Mouse (Mus musculus) brain, embryonic 14.5 days (tissue): ENCODE data around the gene Perp. TPM values are rescaled to one million over a fixed set of nuclear protein-coding genes. Genes with fewer than 3 reads are reported as not detected.

Experiments
- DNase-seq: peaks from one replicate; pipeline ENCODE4 v3.0.0-alpha.2; 2011; ENCODE audit warnings: low read depth
- CTCF ChIP-seq: fragments of 200-500 bp; IDR thresholded peaks from 2 replicates; pipeline ENCODE4 v1.5.1; 2012; ENCODE audit warnings: inconsistent platforms, mild to moderate bottlenecking, moderate library complexity, borderline replicate concordance; ENCODE audit not compliant: insufficient read depth, insufficient read length; ENCODE audit errors: extremely low read depth
- POLR2A ChIP-seq: fragments of 200-500 bp; IDR thresholded peaks from 2 replicates; pipeline ENCODE4 v1.6.1; 2012; ENCODE audit warnings: mild to moderate bottlenecking, inconsistent platforms, borderline replicate concordance; ENCODE audit not compliant: poor library complexity, insufficient read depth, insufficient read length, severe bottlenecking; ENCODE audit errors: extremely low read depth
- polyA plus RNA-seq: library from polyadenylated mRNA; depleted of rRNA; stranded (reverse); fragments of >200 nt; gene quantifications from 2 replicates; pipeline ENCODE4 v1.2.3, GENCODE M21; 2012

The Perp gene
- polyA plus RNA-seq, 1 experiment = 12.8 TPM

DNA sequence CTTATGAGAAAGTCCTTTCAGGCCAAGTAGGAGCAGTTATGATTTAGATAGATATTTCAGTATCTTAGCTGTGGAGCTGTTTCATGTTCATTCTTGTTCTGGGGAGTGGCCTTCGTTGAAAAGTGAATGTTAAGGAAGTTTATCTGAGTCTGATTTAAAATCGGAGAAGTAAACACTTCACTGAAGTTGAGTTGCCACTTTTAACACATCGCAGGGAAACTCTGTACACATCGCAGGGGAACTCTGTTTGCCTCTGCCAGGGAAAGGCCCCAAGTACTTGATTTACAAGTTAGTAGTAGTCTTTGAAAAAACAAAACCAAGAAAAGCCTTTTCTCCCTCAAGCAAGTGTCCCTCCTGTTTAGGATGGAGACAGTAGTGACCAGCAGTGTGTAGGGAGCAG, 891 bp downstream of the Perp start:
- no peak for TF ChIP-seq POLR2A
- TF ChIP-seq CTCF = no peak
- DNase-seq = no peak

DNA sequence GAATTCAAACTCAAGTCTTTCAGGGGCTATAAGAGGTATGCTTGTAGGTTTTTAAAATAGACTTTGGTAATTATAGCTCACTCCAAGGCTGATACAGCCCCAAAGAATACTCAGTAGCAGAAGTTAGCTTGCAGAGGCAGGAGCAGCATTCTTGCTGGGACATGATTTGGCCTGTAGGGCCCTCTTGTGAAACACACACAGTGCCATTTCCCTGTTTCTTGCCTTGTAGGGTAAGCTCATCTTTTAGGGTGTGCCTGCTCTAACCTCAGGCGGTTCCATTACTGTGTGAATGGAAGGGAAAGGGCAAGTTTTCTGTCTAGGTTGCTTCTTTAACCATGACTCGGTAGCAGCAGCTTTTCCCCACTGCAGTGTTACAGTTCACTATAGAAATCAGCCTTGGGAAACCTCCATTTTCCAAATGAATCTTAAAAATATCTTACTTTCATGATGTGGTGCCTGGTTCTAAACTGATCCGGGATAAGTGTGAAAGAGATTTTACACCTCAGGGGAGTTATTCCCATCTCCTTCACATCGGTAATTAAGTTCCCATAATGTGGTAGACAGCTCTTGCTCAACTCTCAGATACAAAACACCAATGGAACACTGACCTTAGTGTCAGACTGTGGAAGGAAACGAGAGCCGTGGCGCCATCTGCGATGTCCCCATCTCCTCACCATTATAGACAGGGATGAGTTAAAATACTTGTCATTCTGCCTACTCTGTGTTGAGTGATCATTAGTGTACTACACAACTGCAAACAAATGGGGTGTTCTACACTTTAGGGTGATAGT, 1.8 kb downstream of the Perp start:
- TF ChIP-seq POLR2A (no peak), CTCF (no peak)
- no peak for DNase-seq

DNA sequence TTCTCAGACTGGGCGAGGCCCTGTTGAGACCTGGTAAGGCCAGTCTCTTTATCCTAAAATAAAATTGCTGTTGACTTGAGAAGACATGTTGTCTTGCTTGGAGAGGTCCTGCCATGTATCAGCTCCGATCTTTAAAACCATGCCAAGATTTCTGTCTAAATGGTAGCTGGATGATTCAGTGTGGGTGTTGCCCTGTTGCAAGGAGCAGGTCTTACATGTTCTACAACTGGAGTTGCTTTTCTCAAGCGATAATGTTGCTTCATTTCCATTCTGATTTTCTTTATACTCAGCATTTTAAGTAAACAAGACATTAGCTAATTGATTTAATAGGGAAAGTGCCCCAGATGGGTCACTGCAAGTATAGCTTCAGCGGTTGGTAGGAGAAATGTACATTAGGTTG, 5.4 kb downstream of the Perp start:
- no peak for DNase-seq
- TF ChIP-seq CTCF = no peak
- no peak for TF ChIP-seq POLR2A

DNA sequence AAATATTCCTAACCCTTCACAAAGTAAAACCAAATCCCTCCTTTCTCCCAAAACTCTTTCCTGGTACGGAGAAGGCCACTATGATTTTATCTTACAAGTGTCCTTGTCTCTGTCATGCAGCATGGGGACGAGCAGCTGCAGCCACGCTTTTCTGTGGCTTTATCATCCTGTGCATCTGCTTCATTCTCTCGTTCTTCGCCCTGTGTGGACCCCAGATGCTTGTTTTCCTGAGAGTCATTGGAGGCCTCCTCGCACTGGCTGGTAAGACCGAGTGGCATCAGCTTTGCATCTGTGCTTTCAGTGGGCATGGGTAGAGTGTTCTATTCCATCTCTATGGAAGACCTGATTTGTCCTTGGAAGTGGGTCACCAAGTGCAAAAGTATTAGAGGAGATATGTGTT, 8.6 kb downstream of the Perp start:
- no peak for DNase-seq
- TF ChIP-seq POLR2A (no peak), CTCF (no peak)

DNA sequence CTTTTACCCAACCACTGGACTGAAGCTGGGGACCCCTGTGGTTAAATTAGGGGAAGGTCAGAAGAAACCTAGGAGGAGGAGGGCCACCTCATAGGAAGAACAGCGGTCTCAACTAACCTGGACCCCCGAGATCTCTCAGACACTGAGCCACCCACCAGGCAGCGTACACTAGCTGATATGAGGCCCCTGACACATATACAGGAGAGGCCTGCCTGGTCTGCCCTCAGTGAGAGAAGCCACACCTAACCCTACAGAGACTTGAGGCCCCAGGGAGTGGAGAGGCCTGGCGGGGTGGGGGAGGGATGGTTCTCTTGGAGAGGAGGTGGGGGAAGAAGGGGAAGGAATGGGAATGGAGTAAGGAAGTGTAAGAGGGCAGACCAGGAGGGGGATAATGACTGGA, 12.4 kb downstream of the Perp start:
- TF ChIP-seq POLR2A (no peak), CTCF (no peak)
- no peak for DNase-seq

DNA sequence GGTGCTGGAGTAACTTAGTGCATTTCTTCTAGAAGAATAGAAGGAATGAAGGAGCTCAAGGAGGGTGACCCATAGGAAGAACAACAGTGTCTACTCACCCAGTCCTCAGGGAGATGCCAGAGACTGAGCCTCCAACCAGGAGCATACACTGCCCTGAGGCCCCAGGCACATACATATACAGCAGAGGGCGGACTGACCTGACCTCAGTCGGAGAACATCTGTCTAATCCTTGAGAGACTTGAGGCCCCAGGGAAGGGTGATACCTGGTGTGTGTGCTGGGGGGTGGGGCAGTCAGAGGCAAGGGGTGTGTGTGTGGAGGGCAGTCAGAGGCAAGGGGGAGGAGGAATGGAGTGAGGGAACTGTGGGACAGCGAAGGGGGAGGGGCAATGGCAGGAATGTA, 14.8 kb downstream of the Perp start:
- TF ChIP-seq POLR2A (no peak), CTCF (no peak)
- DNase-seq = no peak

DNA sequence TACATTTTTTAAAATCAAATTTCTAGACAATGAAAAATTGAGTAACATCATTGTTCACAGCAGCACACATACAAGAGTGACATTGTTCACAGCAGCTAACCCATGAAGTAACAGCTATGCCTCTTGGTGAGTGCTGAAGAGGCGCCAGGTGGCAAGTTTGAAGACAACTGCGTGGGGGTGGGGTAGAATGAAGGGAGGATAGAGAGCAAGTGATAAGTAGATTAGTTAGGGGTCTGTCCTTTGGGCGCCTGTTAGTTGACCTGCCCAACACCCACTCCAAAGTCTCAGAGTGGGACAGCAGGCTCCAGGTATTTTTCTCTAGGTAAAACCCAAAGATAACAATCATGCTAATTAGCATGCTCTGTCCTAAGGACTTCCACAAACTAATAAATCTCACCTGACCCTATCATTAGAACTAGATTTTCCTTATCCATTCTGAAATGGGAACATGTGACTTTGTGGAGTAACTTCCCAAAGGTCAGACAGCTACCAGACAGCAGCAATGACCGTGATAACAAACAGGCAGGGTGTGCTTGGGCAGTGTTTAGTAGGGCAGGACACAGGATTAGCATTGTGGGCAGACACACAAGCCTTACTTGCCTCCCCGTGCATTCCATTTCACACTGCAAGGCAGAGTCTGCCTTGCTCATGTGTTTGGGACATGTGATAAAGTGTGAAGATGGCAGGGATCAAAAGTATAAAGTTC, 15.5 kb downstream of the Perp start:
- TF ChIP-seq POLR2A = no peak
- no peak for TF ChIP-seq CTCF
- DNase-seq = no peak

DNA sequence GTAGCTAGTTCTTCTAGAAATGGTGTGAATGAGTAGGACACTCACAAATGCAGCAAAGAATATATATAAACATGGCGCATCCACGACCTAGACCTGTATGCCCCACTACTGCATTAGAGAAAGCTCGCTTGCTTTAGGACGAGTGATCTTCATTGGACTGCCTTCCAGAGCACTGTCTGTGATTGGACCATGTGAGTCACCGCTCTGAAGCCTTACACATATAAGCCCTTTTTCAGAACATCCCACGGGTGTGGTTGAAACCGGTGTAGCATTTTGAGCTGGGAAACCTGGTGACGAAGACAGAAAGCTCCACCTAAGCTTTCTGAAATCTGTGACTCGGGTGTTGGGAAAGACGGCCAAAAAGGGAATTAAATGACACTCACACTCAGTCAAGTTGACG, 16.0 kb downstream of the Perp start:
- DNase-seq = no peak
- TF ChIP-seq CTCF (no peak), POLR2A (no peak)

DNA sequence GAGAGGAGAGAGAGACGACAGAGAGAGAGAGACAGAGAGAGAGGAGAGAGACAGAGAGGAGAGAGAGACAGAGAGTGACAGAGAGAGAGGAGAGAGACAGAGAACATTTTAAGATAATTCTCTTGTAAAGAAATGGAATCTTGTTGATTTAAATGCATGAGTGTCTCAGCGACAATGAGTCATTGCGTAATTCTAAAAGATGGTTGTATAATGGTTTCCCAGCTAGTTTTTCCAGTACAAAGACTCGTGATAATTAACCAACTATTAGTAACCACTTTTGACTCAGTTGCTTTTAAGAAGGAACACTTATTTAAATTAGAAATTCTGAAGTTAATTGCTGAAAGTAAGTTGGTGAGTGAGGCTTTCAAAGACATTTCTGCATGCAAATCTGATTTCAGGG, 16.6 kb downstream of the Perp start:
- TF ChIP-seq CTCF (no peak), POLR2A (no peak)
- no peak for DNase-seq

DNA sequence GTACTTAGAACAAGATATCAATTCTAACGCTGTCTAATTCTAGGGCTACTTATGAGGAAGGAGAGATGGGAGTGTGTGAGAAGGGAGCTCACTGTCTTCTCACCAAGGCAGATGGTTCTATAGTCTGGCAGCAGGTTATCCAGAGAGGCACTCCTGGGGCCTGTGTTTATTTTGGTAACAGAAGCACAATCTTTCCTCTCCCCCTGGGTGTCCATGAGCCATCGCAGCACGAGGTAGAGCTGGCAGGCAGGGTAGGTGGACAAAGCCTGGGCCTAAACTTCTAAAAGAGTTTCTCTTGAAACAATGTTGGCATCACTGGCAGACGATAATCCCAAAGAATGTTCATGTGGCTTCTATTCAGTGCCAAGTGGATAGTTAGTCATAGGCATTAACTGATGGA, 18.5 kb downstream of the Perp start:
- TF ChIP-seq CTCF (no peak), POLR2A (no peak)
- DNase-seq = no peak

DNA sequence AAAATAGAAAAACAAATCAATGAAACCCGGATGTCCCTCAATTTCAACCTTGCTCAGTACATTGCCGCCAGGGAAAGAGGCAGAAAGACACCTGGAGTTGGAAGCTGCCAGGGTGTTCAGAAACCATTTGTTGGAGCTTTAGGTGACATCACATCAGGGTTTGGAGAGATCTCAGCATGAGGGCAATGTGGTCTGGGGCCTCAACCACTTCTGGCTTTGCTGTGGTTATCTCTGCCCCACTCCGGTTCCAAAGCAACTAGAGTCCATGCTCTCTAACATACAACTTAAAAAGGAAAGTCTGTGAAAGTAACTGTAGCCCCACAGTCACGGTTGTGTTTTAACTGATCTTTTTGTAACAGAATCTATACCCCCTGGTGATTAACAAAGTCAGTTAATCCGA, 19.9 kb downstream of the Perp start:
- TF ChIP-seq CTCF (no peak), POLR2A (no peak)
- DNase-seq = no peak

DNA sequence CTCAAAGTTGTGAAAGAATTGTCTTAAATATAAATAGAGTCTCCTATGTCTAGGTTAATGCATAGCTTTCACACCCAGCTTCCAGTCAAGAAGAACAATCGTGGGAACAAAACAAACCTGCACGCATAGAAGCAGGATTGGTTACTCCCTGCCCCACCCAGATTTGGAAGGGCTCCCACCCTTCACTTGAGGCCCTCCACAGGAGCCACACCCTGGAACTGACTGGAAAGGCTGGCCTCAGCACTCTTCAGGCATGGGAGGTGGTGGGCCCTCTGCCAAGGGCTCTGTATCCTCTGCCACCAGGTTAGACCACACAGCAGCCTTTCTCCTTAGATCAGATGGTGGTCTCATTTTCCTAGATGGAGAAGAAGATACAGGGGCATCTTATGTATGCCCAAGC, 26.2 kb downstream of the Perp start:
- DNase-seq = no peak
- TF ChIP-seq CTCF = no peak
- no peak for TF ChIP-seq POLR2A
